Mouse (Mus musculus) right cerebral cortex, postnatal 14 days (tissue): ENCODE measurements at regions not wholly inside any gene's neighbourhood (a gene's known extent, or its start where the extent isn't known, plus 50 kb on each side); places are given as distances from the start of the nearest gene placed in this dataset.

Experiments
- DNase-seq: peaks from one replicate; pipeline ENCODE4 v3.0.0; 2022

DNA sequence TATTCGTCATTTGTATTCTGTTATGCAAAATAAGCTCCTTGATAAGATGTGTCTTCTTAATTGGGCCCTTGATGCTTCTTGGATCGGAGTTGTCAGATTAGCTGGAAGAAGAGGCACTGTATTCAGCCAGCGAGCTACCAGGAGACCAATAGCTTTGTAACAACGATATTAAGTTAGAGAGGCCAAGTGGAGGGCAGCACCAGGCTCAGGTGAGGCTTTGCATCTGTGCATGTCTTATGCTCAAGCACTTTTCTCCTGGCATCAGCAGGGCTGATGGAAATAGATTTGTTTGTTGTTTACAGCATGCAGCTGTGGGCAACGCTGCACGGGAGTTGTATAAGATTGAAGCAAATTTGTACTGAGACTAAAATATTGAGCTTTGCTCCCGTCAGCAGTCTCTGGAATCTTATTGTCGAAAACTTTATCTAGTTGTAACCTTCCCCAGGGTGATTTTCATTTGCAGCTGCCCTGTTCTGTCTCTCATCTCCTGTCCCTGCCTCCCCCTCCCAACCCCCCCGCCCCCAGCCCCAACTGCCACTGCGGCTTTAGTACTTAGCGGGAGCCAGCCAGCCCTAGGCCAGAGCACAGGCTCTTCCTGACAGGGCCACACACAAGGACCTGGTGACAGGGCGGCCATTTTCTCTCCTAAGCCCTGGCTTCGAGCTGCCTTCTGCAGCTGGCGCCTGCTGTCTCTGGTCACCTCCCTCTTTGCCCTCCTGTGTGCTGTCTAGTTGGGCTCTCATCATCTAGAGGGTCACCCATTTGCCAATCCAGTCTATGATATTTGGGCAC is 247.3 kb downstream of the Tshz3 start:
- DNase-seq: no peak

DNA sequence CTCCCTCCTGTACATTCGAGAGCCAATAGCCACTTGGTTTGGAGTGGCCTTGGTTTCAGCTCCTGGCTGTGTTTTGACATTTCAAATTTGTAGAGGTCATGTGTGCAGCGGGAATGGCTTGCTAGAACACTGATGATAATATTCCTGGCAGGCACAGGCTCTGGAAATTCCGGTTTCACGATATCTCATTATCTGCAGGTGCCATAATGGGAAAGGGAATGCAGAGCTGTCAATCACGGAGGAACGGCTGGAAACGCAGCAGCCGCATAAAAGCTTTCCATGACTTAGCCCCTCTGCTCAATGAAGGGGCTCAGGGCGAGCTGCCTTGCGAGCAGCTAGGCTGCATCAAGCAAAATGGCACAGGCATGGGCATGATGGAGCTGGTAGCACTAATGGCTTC is 251.6 kb downstream of the Tshz3 start:
- DNase-seq: no peak

DNA sequence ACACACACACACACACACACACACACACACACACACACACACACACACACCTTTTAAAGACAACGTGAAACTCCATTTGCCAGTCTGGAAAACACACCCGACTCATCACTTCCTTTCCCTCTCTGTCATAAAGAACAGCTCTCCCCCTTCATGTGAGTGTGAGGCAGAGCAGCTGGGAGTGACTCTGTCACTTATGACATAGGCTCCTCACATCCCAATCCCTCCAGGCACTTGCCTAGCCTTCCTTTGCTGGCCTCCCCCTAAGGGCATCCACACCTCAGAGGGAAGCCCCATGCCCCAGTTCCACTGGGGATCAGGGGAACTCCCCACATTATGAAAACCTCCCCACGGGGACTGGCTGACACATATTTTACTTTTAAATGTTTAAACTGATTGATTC is 257.5 kb downstream of the Tshz3 start:
- no peak for DNase-seq

DNA sequence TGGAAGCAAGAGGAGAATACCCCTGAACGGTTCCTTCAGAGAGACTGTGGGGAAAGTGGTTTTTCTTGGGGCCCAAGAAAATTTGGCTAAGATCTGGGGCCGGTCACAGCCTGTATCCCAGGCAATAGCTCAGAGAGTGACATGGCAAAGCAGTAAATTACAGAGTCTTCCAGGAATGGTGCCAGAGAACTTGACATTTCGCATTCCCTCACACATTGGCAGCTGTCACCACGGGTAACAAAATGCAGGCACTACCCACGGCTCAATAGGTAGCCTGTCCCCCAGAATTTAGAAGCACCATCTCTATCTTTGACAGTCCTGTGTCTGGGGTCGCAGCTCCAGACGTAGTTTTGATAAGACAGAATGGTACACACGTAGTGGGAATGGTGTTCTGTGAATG is 260.3 kb downstream of the Tshz3 start:
- DNase-seq: no peak

DNA sequence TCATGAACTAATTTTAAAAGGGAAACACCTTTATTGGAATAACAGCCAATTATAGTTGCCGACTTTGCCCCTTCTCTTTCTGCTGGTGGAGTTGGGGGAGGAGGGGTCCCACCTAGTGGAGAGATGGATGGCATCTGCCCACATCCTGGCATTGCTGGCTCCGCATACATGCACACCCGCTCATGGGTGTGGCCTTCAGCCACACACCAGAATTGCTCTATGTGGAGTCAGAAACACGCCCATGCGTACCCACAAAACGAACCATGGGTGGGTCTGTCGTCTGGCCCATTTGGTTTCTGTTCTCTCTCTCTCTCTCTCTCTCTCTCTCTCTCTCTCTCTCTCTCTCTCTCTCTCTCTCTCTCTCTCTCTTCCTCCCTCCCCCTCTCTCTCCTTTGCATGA is 273.9 kb downstream of the Tshz3 start:
- DNase-seq: no peak

DNA sequence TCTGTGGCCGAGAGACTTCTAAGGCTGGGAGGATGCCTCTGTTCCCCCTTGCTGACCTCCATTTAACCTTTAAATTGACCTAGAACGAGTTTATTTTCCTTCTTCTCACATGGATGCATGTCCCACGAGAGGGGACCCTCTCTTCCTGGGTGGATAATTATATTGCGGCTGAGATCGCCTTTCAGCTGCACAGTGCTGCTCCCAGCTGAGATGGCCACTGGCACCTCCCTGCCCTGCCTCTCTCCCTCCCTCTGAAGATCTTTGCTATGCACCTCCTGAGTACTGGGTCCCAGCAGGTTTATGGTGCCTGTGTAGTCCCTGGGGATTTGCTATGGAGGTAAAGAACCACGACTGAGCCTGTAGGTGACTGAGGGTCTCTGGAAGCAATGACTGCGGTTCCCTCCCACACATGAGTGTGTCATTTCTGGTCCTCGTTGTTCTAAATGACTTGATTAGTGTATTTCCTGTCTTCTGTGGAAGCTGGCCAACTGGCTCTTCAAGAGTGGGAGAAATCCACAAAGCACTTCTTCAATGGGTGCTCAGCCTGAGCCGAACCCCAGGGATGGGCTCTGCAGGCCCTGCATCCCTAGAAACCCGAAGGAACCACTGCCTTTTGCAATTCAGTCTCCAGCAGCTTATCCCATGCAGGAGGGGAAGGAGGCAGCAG is 275.9 kb downstream of the Tshz3 start:
- no peak for DNase-seq

DNA sequence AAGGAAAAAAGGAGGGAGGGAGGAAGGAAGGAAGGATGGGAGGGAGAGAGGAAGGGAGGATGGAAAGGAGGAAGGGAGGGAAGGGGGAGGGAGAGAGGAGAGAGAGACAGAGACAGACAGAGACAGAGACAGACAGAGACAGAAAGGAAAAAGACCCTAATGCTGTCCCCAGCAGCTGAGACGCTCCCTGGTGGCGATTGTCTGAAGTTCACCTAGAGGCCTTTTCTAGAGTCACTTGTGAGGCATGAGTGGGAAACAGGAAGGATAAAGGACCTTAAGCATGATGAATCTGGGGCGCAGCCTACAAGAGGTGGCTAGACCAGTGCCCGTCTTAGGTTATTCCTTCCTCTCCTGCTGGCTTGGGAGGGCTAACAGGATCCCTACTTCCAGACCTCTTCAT is 276.7 kb downstream of the Tshz3 start:
- peak; percentile 38 for DNase-seq

DNA sequence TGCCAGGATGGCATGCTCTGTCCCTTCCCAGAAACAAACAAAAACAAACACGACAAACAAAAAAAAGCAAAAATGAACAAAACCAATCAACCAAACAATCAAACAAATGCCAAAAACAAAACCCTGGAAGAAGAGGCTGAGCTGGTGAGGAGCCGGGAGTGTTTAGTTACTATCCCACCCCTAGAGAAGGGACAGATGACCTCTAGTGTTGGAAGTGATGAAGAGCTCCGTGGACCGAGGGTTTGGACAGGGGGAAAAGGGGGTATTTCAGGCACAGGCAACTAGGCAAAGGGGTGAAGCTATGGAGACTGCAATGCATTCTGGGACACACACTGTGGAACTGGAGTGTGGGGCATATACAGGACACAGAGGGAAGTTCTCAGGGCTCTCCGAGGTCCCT is 277.6 kb downstream of the Tshz3 start:
- no peak for DNase-seq

DNA sequence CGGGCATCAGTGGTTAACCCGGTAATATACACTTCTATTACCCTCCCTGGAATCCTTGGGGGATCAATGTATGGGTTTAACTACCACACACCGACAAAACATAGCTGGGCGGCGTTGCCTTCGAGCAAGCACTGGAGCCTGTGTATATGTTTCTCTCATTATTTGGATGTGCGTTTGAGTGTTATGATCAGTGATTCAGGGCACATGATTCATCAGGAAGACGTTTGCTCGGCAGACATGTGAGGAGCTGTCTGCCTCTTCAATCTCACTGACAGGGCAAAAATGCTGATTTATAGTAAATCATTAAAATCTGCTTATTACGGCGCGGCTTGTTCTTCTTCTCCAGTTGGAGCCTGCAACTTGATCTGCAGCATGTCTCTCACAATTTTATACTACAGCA is 279.9 kb downstream of the Tshz3 start:
- DNase-seq: no peak

DNA sequence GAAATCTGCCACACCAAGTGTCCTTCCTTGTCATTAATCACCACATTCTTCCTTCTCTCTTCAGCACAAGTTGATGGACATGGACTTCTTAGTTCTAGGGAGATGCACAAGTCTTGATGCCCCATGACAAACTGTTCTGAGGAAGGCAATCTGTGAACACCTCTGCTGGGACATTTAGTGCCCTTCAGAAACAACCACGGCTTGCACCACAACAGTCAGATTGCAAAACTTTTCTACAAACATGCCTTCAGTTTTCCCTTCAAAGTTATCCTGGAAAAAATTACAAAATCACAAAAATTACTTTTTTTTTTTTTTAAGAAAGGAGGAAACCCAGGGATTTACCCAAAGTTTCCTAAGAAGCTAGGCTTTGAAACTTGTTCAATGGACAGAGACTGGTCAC is 291.5 kb downstream of the Tshz3 start:
- DNase-seq: no peak

DNA sequence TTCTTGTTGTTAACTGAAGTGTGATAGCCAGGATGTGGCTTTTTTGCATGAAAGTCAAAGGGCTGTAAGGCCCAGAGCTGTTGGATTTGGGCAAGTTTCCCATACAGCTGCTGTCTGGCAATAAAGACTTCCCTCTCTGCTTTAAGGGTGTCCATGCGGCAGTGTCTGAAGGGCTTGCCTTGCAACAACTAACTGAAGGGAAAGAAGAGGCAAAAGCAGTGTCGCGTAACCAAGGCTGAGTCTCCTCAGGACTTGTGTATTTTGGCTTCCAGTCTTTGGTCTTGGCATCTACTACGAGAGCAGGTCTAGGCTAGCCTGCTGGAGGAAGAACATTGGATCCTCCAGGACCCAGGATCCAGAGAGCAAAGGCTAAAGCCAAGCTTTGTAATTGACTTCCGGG is 306.7 kb downstream of the Tshz3 start:
- no peak for DNase-seq

DNA sequence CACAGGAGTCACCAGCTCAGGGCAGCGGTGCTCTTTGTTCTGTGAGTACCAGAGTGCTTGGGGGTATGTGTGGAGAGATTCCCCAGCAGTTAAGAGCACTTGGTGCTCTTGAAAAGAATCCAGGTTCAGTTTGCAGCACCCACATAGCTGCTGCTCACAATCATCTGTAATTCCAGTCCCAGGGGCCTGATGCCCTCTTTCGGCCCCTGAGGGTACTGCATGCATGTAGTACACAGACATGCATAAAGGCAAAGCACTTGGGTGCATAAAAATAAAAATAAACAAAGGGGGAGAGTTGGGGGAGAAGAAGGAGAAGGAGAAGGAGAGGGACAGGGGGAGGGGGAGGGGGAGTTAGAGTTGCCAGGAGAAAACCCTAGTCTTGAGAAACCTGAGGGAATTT is 307.8 kb downstream of the Tshz3 start:
- DNase-seq: no peak

DNA sequence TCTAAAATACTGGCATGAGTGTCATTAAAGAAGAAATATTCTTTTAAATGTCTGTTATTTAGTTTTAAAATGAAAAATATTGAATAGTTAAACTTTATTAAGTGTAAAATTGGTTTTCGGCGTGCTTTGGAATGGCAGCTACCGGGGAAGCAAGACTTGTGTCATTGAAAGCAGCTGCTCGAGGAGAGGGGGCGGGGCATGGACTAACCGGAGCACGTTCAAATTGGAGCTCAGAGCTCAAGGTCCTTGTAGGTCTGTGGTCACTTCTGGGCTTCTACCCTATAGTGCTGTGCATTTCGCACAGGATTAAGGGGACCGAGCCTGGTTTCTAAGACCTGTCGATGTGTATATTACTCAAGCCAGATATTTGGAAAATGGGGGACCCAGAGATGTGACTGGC is 309.0 kb downstream of the Tshz3 start:
- DNase-seq: no peak

DNA sequence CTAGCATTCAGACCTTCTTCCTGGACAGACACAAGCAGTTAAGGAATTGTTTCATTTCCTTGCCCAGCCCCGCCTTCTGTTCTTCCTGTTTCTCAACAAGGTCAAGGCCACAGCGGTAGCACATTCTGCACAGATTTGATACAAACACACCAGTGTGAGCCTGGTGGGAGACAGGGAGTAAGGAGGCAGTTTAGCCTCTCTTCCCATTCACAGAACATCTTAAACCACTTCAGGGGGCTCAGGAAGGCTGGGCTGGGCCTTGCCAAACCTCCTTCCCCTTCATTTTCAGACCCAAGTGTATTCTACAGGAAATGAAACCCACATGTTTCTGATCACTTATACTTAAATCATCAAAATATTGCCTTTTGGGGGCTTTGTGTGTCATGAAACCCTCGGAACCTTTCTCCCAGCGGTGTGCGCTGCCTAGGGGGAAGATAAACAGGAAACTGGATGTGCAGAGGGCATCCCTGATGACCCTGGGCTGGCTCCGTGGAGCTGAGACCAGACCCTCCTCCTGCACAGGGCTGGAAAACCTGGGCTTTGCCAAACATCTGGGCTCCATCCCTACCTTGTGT is 313.3 kb downstream of the Tshz3 start:
- no peak for DNase-seq

DNA sequence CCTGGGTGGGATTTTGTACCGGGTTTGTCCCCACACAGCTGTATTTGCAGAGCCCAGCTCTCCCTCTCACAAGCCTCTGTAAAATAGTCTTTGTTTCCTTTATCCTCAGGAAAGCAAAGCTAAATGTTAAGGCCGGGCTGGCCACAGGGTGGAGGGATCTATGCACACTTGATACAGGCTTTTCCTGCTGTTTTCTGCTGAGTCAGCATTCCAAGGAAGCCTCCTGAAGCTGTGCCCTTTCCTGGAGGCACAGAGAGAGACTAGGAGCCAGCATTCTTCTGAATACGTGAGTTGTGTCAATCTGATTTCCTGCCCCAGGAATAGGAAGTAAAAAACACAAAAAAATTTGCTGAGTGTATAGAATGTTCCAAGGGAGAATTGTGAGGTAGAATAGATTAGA is 322.2 kb downstream of the Tshz3 start:
- DNase-seq: no peak

DNA sequence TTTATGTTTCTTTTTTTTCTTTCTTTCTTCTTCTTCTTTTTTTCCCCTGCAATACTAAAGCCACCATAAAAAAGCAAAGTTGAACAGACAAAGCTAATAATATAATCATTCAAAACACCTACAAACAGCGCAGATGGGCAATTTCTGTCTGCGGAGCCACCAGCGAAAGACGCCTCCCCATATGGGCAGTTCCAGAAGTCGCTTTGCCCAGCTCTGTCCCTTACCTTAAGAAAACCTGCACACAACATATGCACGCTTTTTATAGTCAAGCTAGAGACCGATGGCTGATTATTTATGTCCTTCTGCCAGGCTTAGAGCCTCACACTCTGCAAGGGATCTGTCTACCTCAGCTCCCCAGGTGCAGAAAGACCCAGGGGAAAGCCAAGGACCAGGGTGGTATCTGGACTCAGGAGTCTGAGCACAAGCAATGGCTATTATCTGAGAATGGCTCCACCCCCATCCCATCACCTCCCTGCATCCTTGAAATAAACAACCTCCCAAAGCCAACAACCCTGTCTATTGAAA is 326.6 kb downstream of the Tshz3 start:
- no peak for DNase-seq

DNA sequence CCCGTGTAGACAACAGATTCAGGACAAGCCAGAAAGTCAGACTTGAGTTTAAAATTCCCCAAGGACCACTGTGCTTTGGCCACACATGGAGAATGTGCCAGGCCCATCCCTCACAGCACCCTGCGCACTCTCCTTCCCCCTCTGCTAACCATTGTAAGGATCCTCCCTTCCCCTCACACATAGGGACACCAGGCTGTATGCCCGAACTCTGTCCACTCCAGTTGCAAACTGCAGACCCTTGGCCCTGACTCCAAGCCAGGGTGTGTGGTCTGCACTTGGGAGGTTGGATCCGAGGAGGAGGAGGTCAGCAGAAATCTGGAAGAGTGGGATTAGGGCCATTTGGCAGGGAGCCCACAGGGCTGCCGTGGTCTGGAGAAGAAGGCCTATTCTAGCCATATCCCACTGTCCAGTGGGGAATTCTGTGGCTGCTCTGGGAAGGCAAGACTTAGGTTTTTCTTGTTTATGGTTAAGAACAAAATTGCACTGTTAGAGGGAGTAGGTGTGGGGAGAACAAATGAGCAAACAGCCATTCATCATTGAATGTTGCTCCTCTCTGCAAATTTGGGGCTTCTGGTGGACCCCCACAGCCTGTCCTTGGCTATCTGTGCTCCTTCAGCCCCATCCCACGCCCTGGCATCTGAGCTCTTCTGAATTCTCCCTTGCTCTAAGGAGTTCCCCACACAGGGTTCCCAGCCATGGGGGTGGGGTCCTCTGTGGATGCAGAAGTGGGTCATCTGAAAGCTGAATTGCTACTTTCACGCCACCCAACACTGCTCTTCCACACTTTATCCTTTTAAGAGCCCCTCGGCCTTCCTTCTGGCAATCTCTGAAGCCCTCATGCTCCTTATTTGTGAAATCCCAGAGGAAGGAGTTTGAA is 366.9 kb downstream of the Tshz3 start:
- DNase-seq: no peak

DNA sequence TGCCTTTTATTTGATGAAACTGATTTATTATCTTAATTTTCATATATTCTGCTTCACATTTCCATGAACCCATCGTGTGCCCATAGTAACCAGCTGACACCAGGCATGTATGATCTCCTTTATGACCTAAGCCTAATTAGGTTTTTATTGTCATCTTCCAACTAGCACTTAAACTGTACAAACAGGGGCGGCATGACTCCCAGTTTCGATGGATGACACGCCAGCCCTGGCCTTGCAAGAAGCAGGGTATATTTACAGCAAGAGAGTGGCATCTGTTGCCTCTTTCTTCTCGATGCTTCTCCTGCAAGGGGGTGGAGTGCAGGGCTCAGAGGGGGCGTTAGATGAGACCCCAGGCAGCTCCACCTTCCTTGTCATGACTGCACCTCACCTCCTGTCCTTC is 379.8 kb downstream of the Tshz3 start:
- DNase-seq: no peak

DNA sequence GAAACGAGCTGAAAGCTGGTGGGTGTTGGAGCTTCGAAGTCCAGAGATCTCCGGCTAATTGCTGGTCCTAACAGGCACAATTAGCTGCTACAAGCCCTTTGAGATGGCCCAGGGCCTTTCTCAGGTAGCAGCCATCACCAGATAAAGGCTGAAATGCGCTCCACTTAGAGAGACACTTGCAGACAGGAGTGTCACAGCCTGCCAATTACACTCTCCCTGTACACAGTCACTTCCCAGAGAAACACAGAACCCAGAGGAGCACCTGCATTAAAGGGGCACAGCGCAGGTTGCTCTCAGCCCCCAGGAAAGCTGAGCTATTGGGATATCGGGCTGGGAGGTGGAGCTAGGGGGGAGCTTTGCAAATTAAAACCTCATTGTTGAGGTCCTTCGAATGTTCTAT is 380.2 kb downstream of the Tshz3 start:
- DNase-seq: no peak

DNA sequence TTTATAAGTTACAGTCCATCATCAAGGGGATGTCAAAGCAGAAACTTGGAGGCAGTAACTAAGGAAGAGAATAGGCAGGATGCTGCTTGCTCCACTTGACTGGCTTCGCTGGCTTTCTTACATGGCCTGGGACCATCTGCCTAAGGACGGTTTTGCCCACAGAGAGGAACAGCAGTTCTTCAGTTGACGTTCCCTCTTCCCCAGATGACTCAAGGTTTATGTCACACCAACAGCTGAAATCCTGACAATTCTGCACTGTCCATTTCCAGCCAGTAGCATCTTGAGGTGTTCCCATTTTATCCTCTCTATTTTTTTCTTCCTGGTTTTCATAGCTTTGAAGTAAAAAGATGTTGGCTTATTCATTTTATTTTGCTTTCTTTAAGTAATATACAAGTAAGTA is 391.8 kb downstream of the Tshz3 start:
- DNase-seq: no peak

DNA sequence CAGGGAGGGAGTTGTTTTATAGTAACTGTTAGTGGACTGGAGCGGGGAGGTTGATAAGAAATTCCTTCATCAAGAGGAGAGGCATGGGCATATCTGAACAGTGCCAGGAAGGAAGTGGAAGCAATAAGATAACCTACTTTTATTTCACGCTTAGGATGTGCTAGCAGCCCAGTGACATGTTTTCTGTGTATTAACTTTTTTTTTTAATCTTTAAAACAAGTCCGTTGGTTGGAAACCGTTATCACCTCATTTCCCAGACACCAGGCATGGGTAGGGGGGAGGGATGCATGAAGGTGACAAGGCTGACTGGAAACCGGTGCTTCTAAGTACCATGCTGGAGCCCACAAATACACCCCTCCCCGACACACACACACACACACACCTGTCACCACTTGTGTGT is 394.7 kb downstream of the Tshz3 start:
- DNase-seq: no peak

DNA sequence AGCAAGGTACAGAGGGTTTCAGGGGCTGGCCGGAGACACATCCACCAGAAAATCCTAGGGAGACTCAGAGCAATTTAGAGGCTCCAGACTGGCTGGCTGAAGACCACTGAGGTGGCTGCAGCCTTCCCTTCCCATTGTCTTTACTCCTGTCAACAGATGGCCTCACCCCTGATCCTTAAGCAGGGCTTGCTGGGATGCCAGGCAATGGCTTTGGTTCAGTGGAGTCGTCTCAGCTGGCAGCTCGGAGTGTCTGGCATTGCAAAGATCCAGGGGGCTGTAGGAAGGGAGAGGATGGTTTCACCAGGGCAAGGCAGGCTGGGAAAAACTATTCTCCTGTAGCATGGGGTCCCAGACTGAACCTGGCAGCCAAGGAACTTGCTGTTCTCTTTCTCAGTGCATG is 395.8 kb downstream of the Tshz3 start:
- DNase-seq: no peak

DNA sequence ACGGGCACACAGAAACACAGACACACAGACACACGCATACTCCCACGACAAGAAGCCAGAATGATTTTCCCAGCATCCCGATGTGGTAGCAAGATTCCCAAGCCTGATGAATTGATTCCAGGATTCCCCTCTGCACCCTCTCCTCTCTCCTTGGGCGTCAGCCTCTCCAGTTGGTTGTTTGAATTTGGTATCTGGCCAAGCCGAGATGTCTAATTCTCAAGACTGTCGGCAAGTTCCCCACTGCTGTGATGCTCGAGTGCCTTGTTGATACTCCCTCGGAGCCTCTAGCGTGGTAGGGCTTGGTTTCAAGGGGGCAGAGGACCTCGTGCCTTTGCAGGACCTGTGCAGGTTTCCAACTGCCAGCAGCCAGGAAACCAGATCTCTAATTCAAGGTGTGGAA is 397.9 kb downstream of the Tshz3 start:
- DNase-seq: no peak
